Mouse (Mus musculus) G1E (cell line): ENCODE data around the gene Pcsk2.

ENCODE experiments used
- CTCF ChIP-seq: IDR thresholded peaks from 2 replicates; pipeline ENCODE4 v1.5.1; 2012; ENCODE audit warnings: low read depth, low read length, inconsistent platforms, mixed read lengths
- GATA1 ChIP-seq: IDR thresholded peaks from 2 replicates; pipeline ENCODE4 v1.6.1; 2012; ENCODE audit warnings: borderline replicate concordance, low read length, inconsistent platforms, mixed read lengths
- POLR2AphosphoS5 ChIP-seq: IDR thresholded peaks from 2 replicates; pipeline ENCODE4 v1.6.1; 2012; ENCODE audit warnings: low read depth, low read length, inconsistent platforms; ENCODE audit not compliant: insufficient replicate concordance
- TAL1 ChIP-seq: conservative IDR thresholded peaks from 2 replicates; pipeline ENCODE4 v1.6.1; 2012; ENCODE audit warnings: low read depth, low read length, inconsistent platforms, mixed read lengths

DNA sequence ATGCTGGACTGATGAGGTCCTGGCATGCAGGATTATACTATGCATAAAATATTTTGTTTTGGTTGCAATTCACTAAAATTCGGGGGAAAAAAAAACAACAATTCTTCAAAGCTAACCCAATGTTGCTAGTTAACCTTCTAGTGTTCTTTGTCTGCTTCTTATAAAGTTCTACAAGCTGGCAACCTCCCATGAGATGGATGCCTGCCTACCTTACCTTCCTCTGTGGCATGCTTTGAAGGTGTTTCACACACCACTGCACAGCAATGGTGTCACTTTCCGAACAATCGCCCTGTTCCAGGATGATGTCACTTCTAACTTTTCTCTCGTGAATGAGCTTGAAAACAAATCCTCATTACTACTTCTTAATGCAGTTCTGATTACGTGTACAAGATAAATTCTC is 68.8 kb downstream of the Pcsk2 start:
- TF ChIP-seq CTCF = no peak
- TF ChIP-seq GATA1 = no peak
- no peak for TF ChIP-seq POLR2AphosphoS5
- TF ChIP-seq TAL1 = no peak
